Mouse (Mus musculus) kidney, adult 11 months (tissue): ENCODE measurements around the gene Gm7792.
"Not testable (repeated sequence)": the region's sequence is repeated elsewhere in the genome, so short reads cannot be mapped to it uniquely, and the experiment has no call there.

Experiments
- DNase-seq: peaks from one replicate; pipeline ENCODE4 v3.0.0; 2022

The Gm7792 gene

DNA sequence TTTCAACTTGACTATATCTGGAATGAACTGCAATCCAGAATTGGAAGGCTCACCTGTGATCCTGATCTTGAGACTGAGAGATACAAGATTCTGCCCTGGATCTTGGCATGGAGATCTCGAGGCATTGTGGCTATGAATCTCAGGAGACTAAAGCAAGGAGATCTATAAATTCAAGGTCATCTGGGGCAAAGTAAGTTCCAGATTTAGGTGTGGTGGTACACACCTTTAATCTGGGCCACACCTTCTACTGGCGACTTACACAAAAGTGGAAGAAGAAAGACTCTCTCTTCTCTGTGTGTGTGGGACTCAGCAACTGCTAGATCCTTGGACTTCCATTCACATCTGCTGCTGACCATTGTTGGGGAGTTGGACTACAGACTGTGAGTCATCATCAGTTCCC lies at the start of gene Gm7792:
TSS of gene Gm7792 (plus strand) at position 301 of the 400 bp plus-strand sequence.
- DNase-seq: not testable (repeated sequence)
